Mouse (Mus musculus): Measurements from ENCODE around the gene Spo11. TPM values are rescaled to one million over a fixed set of nuclear protein-coding genes. Genes with fewer than 3 reads are reported as not detected.

Spo11 gene
- total RNA-seq, 2 experiments from 2014 or later: 0.39 to 0.49 TPM

DNA sequence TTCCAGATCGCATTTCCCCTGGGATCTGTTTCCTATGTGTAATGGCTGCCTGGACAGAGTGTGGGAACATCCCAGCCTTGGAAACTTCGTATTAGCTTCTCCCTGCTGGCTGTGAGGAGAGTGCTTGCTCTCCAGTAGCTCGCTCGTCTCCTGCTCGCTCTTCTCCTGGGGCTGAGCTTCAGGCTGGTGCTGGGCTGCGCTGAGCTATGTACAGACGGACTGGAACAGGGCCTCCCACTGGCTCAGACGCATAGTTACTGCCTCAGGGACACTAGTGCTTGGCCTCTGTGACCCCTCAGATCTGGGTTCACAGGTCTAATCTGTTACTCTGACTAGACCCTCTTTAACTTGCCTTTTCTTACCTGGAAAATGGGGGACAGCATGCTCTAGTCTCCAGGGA lies 46.9 kb downstream of the Spo11 start:
- DNase-seq (ENCODE audit: extremely low spot score in 1 of 2, low spot score in 2 of 2): no peak
- intact Hi-C loops (cut with DNase I): loop anchor here (10.0 kb wide), 1 partner anchor 60 kb away; no protein-coding TSS in a partner anchor

DNA sequence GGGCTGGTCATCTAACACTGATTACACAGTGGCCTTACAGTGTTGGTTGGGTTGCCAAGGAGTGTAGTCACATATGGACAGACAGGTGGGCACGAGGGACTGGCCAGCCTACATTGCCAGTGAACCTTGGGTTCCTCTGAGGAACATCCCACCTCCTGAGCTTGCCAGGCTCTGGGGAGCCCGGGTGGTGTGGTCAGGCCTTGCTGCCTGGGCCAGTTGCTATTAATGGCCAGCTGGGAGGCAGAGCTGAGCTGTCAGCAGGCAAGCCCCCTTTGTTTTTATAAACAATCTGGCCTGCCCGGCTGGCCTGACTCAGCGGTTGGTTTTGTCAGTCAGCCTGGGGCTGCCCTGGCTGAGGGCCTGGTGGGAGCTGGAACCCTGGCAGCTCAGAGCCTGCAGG lies 47.4 kb downstream of the Spo11 start:
- intact Hi-C loops (cut with DNase I): loop anchor here (10.0 kb wide), 1 partner anchor 60 kb away; no protein-coding TSS in a partner anchor
- DNase-seq (ENCODE audit: extremely low spot score in 1 of 2, low spot score in 2 of 2): no peak

DNA sequence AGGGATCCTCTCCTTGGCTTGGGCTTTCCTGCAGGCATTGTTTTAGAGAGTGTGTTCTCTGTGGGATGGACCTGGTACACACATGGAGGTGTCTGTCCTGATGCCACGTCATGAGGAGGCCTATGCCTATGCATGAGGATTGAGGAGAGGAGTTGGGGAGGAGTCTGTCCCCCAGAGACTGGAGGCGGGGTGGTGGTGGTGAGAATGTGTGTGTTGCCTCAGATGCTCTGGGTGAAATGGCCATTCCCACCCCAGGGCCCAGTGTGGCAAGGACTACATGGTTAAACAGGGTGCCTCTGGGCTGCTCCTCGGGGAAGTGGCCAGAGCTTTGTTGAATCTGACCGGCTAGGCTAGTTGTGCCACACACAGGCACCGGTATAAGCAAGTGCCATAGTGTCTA lies 48.8 kb downstream of the Spo11 start:
- DNase-seq (ENCODE audit: extremely low spot score in 1 of 2, low spot score in 2 of 2): no peak
- intact Hi-C loops (cut with DNase I): loop anchor here (10.0 kb wide), 1 partner anchor 59 kb away; no protein-coding TSS in a partner anchor

DNA sequence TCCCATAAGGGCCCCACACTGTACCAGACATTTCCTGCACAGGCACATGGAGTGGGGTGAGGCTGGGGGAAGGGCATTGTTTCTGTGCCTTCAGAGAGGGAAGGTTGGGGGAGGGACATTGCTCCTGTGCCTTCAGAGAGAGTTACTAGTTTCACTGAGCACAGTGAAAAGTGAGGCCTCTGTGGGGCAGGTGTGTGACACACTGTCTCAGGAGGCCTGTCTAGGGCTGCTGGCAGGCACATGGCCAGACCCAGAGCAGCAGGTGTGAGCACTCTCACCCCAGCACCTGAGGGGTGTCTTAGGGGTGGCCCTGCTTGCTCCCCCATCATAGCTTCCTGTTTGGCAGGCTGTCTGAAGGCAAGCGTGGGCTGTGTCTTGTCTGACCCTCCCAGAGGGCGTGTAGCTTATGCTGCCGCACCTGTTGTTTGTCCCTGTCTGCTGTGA lies 49.2 kb downstream of the Spo11 start:
- no peak for DNase-seq (ENCODE audit: extremely low spot score in 1 of 2, low spot score in 2 of 2)
- intact Hi-C loops (cut with DNase I): loop anchor here (10.0 kb wide), 1 partner anchor 58 kb away; no protein-coding TSS in a partner anchor

DNA sequence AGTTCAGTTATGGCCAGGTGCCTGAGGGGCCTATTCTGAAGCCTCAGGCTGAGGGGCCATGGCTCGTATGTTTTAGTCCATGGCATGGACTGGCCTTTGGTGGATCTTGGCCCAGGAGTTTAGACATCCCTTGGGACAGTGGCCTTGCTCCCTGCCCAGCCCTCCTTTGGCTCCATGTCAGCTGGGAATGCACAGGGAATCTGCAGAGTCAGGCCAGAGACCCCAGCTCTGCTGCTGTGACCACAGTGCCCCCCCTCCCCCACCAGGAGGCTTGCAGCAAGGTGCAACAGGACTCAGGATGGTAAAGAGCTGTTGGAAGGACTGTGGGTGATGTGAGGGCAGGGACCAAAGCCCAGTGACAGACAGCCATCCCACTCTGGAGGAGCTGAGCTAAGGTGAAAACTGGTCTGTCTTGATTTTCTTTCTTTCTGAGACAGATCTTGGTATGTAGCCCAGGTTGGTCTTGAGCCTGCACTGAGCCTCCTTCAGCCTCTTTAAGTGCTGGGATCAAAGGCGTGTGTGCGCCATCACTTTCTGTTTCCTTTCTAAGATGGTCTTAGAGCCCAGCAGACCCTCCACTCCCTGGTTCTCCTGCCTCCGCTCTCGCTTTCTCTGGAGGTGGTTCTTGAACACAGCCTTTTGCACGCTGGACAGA lies 49.8 kb downstream of the Spo11 start:
- intact Hi-C loops (cut with DNase I): loop anchor here (10.0 kb wide), 1 partner anchor 58 kb away; no protein-coding TSS in a partner anchor
- DNase-seq (ENCODE audit: extremely low spot score in 1 of 2, low spot score in 2 of 2): no peak

DNA sequence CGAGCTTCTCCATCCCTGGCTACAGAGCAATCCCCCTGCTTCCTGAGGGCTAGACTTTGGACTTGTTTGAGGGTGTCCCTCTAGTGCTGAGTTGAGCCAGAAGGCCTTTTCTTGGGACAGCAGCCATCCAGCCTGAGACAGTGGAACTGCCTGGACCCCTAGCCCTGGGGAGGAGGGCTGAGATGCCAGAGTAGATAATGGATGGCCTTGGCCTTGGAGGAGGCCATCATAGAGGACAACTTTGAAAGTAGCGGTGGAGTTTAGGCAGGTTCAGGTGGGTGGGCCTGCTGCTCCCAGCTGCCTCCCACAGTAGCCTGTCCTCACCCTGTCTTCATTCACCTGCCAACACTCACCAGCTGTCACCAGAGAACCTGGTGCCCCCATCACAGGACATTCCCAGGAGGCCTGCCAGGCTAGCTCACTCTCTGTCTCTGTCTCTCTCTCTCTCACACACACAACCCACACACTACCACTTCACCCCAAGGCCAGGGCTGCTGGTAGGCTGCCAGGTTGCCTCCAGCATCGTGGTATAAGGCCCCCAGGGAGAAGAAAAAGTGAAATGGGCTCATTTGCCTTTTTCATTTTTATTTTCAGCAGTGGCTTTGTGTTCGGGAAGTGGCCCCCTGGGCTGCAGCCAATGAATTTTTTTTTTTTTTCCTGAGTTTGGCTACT lies 50.5 kb downstream of the Spo11 start:
- intact Hi-C loops (cut with DNase I): loop anchor here (10.0 kb wide), 1 partner anchor 57 kb away; no protein-coding TSS in a partner anchor
- no peak for DNase-seq (ENCODE audit: extremely low spot score in 1 of 2, low spot score in 2 of 2)

DNA sequence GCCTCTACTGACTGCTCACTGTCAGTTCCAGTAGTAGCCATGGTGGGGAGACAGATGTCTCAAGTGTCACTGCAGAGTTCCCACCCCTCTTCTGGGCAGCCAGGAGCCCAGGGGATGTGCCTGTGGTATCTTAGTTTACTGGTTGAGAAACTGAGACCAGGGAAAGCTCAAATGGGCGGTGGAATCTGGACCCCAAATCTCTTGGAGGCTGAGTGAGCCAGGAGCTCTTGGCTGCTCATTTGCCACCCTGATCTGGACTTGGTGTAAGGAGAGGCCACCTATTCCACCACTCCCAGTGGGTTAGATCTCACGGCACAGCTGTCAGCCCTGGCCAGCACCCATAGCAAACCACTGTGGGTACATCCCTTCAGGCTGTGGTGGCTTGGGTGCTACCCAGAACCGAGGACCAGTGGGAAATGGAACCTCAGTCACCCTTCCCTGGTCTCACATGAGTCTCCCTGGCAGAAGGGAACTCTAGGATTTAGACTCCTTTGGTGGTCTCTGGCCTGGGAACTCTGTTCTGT lies 51.1 kb downstream of the Spo11 start:
- intact Hi-C loops (cut with DNase I): loop anchor here (10.0 kb wide), 1 partner anchor 56 kb away; no protein-coding TSS in a partner anchor
- DNase-seq (ENCODE audit: extremely low spot score in 1 of 2, low spot score in 2 of 2): no peak

DNA sequence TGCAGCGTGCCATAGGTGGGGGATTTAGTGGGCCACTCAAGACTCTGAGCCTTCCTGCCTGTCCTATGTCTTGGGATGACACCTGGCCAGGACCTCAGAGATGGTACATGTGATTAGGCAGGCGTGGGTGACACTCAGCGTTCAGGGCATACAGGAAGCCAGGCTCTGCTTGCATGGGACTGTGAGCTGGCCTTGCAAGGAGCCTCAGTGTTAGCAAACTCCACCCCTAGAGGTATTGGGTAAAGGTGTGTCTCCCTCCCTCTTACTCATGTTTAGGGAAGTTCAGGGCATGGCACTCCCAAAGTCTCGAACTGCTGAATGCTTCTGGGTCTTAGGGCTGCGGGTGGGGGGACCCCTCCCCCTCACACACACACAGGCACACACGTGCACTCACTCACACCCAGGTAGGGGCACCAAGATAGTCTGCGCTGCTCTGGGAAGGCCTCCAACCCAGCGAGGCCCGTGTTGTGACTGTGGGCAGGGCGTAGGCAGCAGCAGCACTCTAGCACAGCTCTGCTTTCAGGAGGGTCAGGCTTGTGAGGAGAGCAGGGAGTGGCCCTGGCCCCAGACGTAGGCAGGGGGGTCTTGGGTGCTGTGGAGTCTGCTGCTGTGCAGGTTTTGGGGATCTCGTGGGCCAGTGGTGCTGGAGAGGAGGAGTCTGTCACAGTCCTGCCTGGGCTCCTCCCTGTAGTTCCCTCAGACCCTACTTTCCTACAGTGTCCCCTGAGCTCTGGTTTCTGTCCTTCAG lies 53.3 kb downstream of the Spo11 start:
- intact Hi-C loops (cut with DNase I): no loop called here
- no peak for DNase-seq (ENCODE audit: extremely low spot score in 1 of 2, low spot score in 2 of 2)

DNA sequence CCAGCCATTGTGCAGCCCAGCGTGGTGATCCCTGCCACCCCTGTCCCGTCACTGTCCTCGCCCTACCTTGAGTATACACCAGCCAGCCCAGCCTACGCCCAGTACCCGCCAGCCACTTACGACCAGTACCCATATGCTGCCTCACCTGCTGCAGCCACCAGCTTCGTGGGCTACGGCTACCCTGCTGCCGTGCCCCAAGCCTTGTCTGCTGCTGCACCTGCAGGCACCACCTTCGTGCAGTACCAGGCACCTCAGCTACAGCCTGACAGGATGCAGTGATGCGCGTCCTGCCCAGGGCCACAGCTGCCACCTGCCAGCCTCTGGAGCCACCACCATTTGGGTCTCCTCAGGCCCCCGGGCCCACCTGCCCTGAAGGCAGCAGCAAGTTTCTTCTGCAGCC lies 56.0 kb downstream of the Spo11 start:
- intact Hi-C loops (cut with DNase I): no loop called here
- no peak for DNase-seq (ENCODE audit: extremely low spot score in 1 of 2, low spot score in 2 of 2)

DNA sequence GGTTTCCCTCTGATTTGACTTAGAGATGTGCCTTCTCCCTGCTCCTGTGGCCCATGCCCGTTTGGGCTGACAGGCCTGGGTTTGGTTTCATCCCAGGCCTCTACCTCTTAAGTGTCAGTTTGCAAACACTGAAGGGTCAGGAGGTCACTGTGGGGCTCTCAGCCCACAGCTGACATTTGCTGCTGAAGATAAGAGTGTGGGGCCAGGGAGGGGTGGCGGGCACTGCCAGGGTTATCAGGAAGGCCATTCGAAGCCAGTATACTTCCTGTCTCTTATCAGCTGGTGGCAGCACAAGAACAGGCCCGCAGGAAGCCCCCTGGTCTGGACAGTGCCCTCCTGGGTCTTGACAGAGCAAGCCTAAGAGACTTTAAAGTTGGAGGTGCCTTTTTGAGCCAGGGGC lies 57.5 kb downstream of the Spo11 start:
- intact Hi-C loops (cut with DNase I): no loop called here
- DNase-seq (ENCODE audit: extremely low spot score in 1 of 2, low spot score in 2 of 2): no peak

DNA sequence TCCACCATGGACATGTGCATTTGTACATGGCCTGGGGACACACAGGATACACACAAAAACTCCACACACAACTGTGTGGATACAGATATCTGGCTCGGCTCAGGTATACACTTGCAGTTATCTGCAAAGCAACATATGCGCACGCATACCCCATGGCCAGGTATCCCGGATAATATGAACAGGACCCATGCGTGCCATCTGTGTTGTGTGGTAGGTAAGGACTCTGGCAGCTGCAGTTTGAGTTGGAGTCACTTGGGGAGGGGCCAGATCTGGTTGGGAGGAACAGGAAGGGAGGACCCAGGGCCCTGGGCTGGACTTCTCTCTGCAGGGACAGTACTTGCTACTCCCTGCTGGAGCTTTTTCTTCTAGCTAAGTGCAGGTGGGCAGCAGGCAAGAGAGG lies 58.2 kb downstream of the Spo11 start:
- no peak for DNase-seq (ENCODE audit: extremely low spot score in 1 of 2, low spot score in 2 of 2)
- intact Hi-C loops (cut with DNase I): no loop called here

DNA sequence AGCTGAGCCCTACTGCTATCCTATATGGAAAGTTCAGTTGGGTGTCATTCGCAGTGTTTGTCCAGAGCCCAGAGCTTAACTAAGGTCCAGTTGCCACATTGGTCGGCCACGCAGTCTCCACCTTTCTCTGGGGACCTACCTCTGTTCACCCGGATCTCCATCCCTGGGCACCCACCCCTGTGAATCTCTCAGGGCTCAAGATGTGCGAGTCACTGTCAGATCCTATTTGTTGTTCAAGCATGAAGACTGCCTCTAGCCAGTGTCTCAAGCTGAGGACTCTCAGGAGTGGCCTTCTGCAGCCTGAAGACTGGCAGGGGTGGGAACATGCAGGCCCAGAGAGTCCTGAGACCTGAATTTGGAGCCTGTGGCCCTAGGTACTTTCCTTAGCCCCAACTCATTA lies 58.6 kb downstream of the Spo11 start:
- DNase-seq (ENCODE audit: extremely low spot score in 1 of 2, low spot score in 2 of 2): no peak
- intact Hi-C loops (cut with DNase I): no loop called here

DNA sequence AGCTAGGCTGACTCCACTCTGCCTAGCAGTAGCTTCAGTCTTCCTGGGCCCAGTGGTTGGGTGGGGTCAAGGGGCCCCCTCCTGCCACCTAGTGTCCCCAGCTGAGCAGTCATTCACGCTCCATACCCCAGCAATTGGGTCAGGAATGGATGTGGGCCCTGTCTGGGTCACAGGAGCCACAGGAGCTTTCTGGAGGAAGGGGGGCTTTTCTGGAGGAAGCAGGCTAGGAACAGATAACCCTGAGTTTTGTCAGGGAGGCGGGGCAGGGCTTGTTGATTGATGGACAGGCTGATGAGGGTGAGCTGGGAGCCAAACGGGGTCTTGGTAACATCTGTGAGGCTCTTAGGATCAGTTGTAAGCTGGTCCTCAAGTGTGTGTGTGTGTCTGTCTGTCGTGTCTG lies 59.1 kb downstream of the Spo11 start:
- no peak for DNase-seq (ENCODE audit: extremely low spot score in 1 of 2, low spot score in 2 of 2)
- intact Hi-C loops (cut with DNase I): no loop called here

DNA sequence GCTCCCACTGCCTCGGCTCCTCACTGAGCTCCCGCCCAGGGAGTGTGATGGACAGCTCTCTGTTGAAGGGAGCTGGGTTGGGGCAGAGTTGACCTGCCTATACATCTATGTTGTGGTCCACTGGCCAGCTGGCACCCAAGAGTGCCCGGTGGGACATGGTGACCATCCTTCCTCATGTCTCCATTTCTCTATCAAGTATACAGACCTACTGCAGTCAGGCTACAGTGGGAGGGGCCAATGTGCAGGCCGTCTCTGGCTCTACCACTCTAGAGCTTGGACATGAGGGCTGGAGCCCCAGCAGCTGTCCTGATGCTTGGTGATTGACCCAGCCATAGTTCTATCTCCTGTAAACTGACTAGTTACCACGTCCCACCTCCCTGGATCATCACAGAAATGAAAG lies 59.8 kb downstream of the Spo11 start:
- DNase-seq (ENCODE audit: extremely low spot score in 1 of 2, low spot score in 2 of 2): no peak
- intact Hi-C loops (cut with DNase I): no loop called here

DNA sequence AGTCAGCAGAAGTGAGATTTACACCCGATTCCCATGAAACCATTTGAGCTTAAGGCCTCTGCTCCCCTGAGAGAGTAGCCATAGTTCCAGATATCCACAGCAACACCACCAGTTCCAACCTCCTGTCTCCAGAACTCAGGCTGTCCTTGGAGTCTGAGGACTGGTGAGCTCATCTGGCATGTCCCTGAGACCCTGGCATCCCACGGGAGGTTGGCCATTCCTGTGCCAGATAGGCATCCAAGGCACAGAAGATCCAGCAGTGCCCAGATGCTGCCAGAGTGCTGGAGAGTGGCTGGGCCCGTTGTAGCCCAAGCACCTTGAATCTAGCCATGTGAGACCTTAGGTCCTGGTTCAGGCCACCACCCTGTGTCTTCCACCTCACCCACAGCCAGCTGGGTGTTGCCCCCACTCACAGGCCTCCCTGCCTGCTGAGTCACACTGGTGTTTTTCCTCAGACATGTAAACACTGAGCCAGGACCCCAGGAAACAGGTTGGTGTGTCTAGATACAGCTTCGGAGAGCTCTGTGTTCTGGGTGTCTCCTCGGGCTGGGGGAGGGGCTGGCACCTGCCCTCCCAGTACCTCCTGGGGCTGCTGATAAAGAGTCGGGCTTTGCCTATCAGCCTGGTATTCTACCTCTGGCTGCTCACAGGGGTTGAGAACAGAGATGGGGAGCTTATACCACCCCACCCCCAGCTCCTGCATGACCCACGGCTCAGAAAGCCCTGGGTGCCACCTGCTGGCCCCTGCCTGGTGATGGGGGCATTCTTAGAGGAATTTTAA lies 60.5 kb downstream of the Spo11 start:
- intact Hi-C loops (cut with DNase I): no loop called here
- no peak for DNase-seq (ENCODE audit: extremely low spot score in 1 of 2, low spot score in 2 of 2)

DNA sequence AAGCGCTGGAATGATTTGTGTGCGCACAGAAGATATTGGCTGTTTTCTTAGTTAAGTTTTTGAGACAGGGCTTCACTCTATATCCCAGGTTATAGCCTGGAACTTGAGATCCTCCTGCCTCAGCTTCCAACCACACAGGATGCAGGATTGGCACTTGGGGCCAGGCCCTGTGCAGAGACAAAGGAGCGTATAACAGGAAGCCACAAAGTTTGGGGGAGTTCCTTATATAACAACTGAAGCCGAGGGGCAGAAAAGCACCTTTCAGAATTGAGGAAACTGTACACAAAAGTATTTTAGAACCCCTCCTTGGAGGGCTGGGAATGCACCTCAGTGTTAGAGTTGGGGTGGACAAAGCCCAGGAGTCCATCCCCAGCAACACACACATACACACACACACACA lies 61.5 kb downstream of the Spo11 start:
- intact Hi-C loops (cut with DNase I): no loop called here
- no peak for DNase-seq (ENCODE audit: extremely low spot score in 1 of 2, low spot score in 2 of 2)

DNA sequence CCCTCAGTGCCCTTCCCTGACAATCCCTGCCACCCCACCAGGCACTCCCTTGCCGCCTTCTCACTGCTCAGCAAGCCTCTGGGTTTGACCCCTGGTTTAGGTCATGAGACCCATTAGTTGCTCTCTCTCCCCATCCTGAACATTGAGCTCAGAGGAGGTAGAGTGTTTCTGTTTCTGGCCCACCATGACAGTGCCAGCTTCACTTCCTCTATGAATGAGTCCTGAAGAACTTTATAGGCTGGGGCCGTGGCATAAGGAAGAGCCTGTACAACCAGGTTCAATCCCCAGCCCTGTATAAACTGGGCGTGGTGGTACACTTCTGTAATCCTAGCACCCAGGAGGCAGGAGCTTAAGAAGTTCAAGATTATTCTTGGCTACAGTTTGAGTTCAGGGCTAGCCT lies 63.3 kb downstream of the Spo11 start:
- no peak for DNase-seq (ENCODE audit: extremely low spot score in 1 of 2, low spot score in 2 of 2)
- intact Hi-C loops (cut with DNase I): no loop called here

DNA sequence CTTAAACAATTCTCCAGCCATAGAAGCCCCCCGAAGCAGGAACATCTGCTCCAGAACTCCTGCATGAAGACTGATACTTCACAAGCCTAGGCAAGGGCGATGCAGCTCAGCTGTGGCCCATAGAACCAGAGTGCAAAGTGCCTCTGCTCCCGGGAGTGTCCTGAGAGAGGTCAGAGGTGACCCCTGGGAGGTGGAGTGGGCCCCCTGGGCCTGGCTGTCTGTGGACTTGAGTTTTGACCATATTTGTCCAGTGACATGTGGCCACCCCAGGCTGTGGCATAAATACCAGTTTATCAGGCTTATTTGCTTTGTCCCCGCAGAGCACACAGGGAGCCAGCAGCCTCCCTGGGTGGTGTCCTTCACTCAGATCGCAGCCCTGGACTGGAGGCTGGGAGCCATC lies 63.7 kb downstream of the Spo11 start:
- no peak for DNase-seq (ENCODE audit: extremely low spot score in 1 of 2, low spot score in 2 of 2)
- intact Hi-C loops (cut with DNase I): no loop called here

DNA sequence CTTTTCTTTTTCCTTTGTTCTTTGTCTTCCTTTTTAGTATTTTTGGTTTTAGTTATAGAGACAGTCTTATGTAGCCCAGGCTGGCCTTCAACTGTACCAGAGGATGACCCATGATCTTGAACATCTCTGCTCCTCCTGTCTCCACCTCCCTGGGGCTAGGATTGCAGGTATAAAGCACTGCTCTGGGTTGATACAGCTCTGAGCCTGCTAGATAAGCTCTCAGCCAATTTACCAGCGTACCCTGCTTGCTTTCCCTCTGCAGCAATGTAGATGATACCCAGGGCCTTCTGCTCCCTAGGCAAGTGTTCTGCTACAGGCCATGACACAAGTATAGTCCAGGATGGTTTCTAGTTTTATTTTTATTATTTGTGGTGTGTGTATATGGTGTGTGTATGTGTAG lies 64.4 kb downstream of the Spo11 start:
- intact Hi-C loops (cut with DNase I): no loop called here
- no peak for DNase-seq (ENCODE audit: extremely low spot score in 1 of 2, low spot score in 2 of 2)
